Mouse (Mus musculus) testis, adult 2 months (tissue): Measurements from ENCODE around the gene Rexo5. TPM values are rescaled to one million over a fixed set of nuclear protein-coding genes. Genes with fewer than 3 reads are reported as not detected.

Experiments used
- H3K27ac ChIP-seq: fragments of 200-500 bp; 2 replicates; pipeline ENCODE4 v1.5.1; 2012; ENCODE audit warnings: low read depth, low read length; ENCODE audit not compliant: control insufficient read depth, insufficient read depth
- H3K27me3 ChIP-seq: fragments of 200-500 bp; 2 replicates; pipeline ENCODE4 v1.6.1; 2012; ENCODE audit warnings: mild to moderate bottlenecking, low read length, moderate library complexity; ENCODE audit not compliant: control insufficient read depth, insufficient read depth
- H3K36me3 ChIP-seq: fragments of 200-500 bp; 2 replicates; pipeline ENCODE4 v1.6.1; 2012; ENCODE audit warnings: mild to moderate bottlenecking, low read length; ENCODE audit not compliant: control insufficient read depth, insufficient read depth
- H3K4me1 ChIP-seq: fragments of 200-500 bp; 2 replicates; pipeline ENCODE4 v1.6.1; 2012; ENCODE audit warnings: low read length; ENCODE audit not compliant: control insufficient read depth, insufficient read depth
- H3K4me3 ChIP-seq: fragments of 200-500 bp; 2 replicates; pipeline ENCODE4 v1.5.1; 2012; ENCODE audit warnings: low read depth, mild to moderate bottlenecking, low read length, moderate library complexity, mixed read lengths; ENCODE audit not compliant: control insufficient read depth
- CTCF ChIP-seq: fragments of 200-500 bp; IDR thresholded peaks from 2 replicates; pipeline ENCODE4 v1.5.1; 2012; ENCODE audit warnings: low read depth, mild to moderate bottlenecking, inconsistent platforms, low read length, moderate library complexity; ENCODE audit not compliant: control insufficient read depth, insufficient read depth, insufficient replicate concordance
- POLR2A ChIP-seq: fragments of 200-500 bp; IDR thresholded peaks from 2 replicates; pipeline ENCODE4 v1.6.1; 2012; ENCODE audit warnings: low read depth, mild to moderate bottlenecking, inconsistent platforms, low read length, moderate library complexity; ENCODE audit not compliant: control insufficient read depth
- polyA plus RNA-seq: library from polyadenylated mRNA; depleted of rRNA; stranded (reverse); fragments of >200 nt; gene quantifications from 2 replicates; pipeline ENCODE4 v1.2.3, GENCODE M21; 2012; rRNA removed

Rexo5 gene
- polyA plus RNA-seq, 1 experiment = 51.7 TPM

DNA sequence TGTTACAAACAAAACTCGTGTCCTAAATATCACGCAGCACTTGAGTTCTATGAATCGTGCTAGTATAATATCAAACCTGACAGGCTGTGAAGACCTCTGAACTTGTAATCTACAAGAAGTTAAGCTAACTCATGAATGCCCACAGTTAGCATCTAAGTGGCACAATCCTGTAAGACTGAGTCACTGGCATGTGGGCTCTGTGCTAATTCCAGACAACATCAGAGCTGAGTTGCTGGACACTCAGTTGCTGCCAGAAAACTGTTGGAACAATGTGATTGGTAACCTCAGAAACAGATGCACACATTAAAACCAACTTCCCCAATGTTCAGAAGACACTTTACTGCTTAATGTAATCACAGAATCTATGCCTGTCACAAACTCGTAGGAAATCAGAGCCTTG, 94.1 kb downstream of the Rexo5 start:
- Histone ChIP-seq H3K4me3 (no peak overlapping the region), H3K27me3 (no peaks in the 10 kb centered on the region), H3K4me1 (no peaks in the 10 kb centered on the region), H3K36me3 (no peaks in the 10 kb centered on the region), H3K27ac (no peak overlapping the region)
- TF ChIP-seq CTCF (no peak), POLR2A (no peak)

DNA sequence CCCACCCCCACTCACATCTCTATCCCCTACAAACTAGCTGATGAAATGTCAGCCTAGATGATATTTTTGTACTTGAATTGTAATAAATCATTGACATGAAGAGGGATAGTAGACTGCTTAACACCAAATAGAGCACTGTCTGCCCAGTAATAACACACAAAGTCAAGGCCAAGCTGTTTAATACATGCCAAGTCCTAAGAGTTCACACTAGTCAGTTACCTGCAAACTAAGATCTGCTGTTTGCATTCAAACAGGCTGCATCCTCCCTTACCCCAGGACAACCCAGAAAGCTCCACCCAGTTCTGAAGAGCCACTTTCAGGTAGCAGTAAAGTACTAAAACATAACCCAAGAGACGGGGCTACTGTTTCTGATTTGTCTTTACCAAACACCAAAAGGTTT, 98.4 kb downstream of the Rexo5 start:
- no peak overlapping the region for H3K4me3 ChIP-seq
- TF ChIP-seq POLR2A (no peak), CTCF (no peak)
- H3K27ac ChIP-seq = no peak overlapping the region
- H3K4me1 ChIP-seq = no peaks in the 10 kb centered on the region
- H3K36me3 ChIP-seq = no peaks in the 10 kb centered on the region
- H3K27me3 ChIP-seq = no peaks in the 10 kb centered on the region

DNA sequence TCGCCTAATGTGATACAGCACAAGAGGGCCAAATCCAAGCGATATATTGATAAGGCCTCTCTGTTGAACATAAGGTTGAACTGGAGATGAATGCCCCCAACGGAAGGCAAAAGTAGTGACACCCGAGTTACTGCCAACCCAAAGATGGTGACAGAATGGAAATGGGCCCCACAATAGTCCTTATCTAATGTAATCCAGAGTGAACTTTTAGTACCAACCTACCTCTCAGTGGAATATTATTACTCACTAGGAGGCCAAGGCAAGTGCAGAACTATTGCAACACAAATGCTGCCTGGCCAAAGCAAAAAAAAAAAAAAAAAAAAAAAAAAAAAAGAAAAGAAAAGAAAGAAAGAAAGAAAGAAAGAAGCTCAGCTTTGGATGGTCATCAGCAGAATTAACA, 98.9 kb downstream of the Rexo5 start:
- no peak overlapping the region for H3K4me3 ChIP-seq
- TF ChIP-seq POLR2A = no peak
- TF ChIP-seq CTCF = no peak

DNA sequence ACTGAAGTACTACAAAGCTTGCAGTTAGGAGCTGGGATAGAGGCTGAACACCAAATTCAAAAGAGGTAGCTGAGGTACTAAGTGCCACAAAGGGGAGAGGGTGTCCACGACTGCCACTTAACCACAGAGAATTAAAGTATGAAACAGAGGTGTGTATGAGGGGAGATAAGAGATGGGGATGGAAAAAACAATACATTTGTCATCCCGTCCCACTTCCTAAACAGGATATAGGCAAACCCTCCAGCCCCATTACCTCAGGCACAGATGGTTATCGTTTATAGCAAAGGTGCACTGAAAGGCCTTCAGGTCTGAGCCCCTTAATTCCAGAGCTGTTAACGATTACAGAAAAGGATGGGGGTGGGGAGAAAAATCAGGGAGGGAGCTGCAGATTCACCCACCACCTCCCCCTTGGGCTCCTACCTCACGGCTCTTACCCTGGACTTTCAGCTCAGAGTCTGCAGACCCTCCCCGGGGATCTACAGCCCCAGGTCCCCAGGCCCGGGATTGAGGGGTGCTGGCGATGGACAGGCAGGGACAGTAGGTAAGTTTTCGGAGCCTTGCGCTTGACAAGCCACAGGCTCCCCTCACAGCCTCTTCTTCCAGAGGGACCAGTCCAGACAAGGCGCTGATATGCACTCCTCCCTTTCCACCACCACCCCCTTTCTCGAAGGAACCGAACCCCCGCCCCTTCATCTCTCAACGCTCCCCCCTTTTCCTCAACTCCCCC, 101.2 kb downstream of the Rexo5 start:
- Histone ChIP-seq H3K36me3 (no peaks in the 10 kb centered on the region), H3K27ac (peak overlapping the region; percentile 19), H3K4me1 (no peaks in the 10 kb centered on the region), H3K4me3 (peak overlapping the region; percentile 89), H3K27me3 (no peaks in the 10 kb centered on the region)
- TF ChIP-seq POLR2A = no peak
- no peak for TF ChIP-seq CTCF

More for the DNA sequence above, 98.9 kb downstream of the Rexo5 start:
- Histone ChIP-seq H3K4me1 (no peaks in the 10 kb centered on the region), H3K27me3 (no peaks in the 10 kb centered on the region), H3K36me3 (no peaks in the 10 kb centered on the region), H3K27ac (no peak overlapping the region)

DNA sequence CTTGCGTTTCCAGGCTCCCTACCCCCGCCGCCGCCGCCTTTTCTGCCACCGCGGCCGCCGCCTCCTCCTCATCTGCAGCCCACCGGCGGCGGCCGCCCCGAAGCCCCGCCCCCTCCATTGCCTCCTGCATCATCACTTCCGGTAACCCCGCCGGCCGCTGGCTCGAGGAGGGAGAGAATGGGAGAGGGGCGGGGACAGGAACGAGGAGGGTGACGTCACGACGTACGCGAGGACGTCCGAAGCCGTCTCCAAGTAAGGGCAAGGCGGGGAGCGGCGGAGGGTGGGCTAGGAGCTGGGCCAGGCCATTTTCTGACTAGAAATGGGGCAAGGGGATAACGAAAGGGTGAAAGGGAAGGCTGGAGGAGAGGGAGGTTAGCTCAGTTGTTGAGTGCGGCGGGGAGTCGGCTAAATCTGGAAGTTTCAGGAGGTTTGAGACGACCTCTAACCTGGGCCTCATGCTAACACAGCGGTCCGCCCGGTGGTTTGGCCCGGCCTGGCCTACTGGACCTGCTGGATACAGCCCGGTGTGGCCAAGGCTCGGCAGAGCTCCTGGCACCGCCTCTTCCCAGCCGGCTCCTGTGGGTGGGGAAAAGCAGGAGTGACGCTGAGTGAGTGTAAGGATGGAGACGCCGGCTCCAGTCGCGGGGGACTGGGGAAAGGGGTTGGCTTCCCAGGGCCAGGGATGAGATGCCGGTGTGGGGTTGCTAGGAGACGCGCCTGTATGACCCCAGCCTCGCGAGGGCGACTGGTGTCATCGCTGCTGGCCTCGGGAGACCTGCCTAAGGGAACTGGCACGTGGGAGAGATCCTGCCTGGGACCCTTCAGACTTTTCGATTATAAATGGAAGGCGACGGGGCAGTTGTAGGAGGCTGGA, 102.1 kb downstream of the Rexo5 start, which contains the start of the genes Lyrm1 and Dcun1d3:
Gene Lyrm1 (plus strand): TSS at position 223 of the 874 bp plus-strand sequence.
Gene Dcun1d3 (minus strand): TSS at position 660 of the 874 bp plus-strand sequence.
- peak within 1 kb of the TSS; percentile 89 for H3K4me3 ChIP-seq
- no peaks in the 10 kb centered on the region for H3K36me3 ChIP-seq
- TF ChIP-seq CTCF (no peak), POLR2A (peak; percentile 97)
- no peaks in the 10 kb centered on the region for H3K4me1 ChIP-seq
- H3K27me3 ChIP-seq = no peaks in the 10 kb centered on the region
- H3K27ac ChIP-seq = peak within 1 kb of the TSS; percentile 96

DNA sequence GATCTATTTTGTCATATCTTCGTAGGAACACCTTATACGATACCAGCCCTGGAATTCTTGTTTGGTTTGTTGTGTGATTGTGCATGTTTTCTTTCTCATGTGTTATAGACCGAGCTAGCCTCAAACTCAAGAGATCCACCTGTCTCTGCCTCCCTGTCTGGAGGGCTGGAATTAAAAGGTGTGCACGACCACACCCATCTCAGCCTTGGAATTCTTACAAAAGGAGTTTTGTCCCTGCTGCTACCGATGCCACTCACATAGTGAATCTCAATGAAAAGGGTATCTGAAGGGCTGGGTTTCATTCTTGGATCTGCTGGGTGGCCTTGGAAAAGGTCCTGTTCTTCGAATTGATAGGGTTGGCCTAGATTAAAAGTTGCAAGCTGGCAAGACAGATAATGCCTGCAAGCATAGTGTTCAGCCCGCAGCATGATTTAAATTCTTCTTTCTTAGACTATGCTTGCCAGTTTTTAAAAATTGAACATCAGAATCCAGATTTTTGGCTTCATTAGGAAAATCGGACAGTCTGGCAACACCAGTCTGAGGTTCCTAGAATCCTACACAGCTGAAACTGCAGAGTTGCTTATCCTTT, 103.8 kb downstream of the Rexo5 start:
- Histone ChIP-seq H3K4me1 (no peaks in the 10 kb centered on the region), H3K4me3 (peak overlapping the region; percentile 89), H3K27me3 (no peaks in the 10 kb centered on the region), H3K27ac (peak overlapping the region; percentile 73), H3K36me3 (no peaks in the 10 kb centered on the region)
- TF ChIP-seq CTCF = no peak
- TF ChIP-seq POLR2A = no peak

DNA sequence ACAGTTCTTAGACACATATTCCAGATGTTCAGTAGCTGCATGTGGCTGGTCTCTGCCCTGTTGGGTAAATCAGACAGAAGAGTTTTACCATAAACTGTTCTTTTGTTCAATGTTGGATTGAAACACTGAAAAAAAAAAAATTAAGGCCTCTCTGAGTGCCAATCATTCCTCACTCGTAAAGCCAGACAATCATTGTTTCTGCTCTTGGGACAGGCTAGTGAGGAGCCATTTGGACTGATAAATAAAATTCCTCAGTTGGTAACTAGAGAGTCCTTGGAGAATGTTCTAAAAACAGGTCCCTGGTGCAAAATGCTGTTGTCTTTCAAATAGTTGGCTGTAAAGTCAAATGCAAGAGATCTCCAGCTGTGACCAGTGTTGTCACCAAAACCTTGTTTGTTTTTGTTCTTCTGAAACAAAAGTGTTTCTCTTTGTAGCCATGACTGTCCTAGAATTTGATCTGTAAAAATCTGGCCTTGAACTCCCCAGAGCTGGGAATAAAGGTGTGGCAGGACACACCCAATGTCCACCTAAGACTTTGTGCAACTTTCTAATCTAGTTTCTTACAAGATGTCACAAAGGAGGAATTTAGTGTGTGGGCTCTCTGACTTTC, 104.5 kb downstream of the Rexo5 start:
- Histone ChIP-seq H3K27ac (no peak overlapping the region), H3K27me3 (no peaks in the 10 kb centered on the region), H3K36me3 (no peaks in the 10 kb centered on the region), H3K4me1 (no peaks in the 10 kb centered on the region), H3K4me3 (no peak overlapping the region)
- TF ChIP-seq CTCF (no peak), POLR2A (no peak)

Other genes with a start within 250 kb of the Rexo5 start
- gene Acsm2, start 239.7 kb upstream of the Rexo5 start, polyA plus RNA-seq = 0.02 TPM in 1 of 2 replicates, not detected in the other
- not detected in 2 replicates for gene Acsm1, start 187.0 kb upstream of the Rexo5 start, polyA plus RNA-seq
- not detected in 2 replicates for gene Acsm4, start 104.0 kb upstream of the Rexo5 start, polyA plus RNA-seq
- gene Thumpd1, start 73.2 kb upstream of the Rexo5 start, polyA plus RNA-seq = 9.1 and 12.4 TPM in 2 replicates
- 0.42 and 1.8 TPM in 2 replicates for gene Acsm3, start 33.1 kb upstream of the Rexo5 start, polyA plus RNA-seq
- gene Eri2, start 52 bp downstream of the Rexo5 start, polyA plus RNA-seq = 2.1 and 3.1 TPM in 2 replicates
- 27.0 and 31.4 TPM in 2 replicates for gene Lyrm1, start 101.9 kb downstream of the Rexo5 start, polyA plus RNA-seq
- 66.1 and 70.0 TPM in 2 replicates for gene Dcun1d3, start 102.3 kb downstream of the Rexo5 start, polyA plus RNA-seq